Mouse (Mus musculus) kidney, adult 2 months (tissue): ENCODE results near the gene Il10.

Source experiments
- CTCF ChIP-seq: fragments of 200-500 bp; conservative IDR thresholded peaks from 2 replicates; pipeline ENCODE4 v1.5.1; 2011; ENCODE audit warnings: low read depth, mild to moderate bottlenecking, control low read depth, low read length, moderate library complexity, mixed read lengths; ENCODE audit not compliant: insufficient read depth, insufficient read length
- POLR2A ChIP-seq: fragments of 200-500 bp; IDR thresholded peaks from one replicate; pipeline ENCODE4 v1.6.1; 2011; ENCODE audit warnings: low read depth, low read length, control low read depth

- no peak for TF ChIP-seq POLR2A
- TF ChIP-seq CTCF: peak; percentile 74
These were observed 40.2 kb upstream of the Il10 start for GRCm38 (mm10) chr1:130979455-130979854.
